Mouse (Mus musculus) small intestine, adult 2 months (tissue): ENCODE results near the gene Pithd1.

Source experiments
- CTCF ChIP-seq: fragments of 200-500 bp; IDR thresholded peaks from 2 replicates; pipeline ENCODE4 v1.5.1; 2012; ENCODE audit warnings: low read depth, mild to moderate bottlenecking, control low read depth, inconsistent platforms, low read length, moderate library complexity, mixed read lengths; ENCODE audit not compliant: insufficient replicate concordance, insufficient read length; ENCODE audit errors: extremely low read depth
- POLR2A ChIP-seq: fragments of 200-500 bp; IDR thresholded peaks from 2 replicates; pipeline ENCODE4 v1.6.1; 2012; ENCODE audit warnings: low read depth, mild to moderate bottlenecking, control low read depth, inconsistent platforms, low read length, moderate library complexity

DNA sequence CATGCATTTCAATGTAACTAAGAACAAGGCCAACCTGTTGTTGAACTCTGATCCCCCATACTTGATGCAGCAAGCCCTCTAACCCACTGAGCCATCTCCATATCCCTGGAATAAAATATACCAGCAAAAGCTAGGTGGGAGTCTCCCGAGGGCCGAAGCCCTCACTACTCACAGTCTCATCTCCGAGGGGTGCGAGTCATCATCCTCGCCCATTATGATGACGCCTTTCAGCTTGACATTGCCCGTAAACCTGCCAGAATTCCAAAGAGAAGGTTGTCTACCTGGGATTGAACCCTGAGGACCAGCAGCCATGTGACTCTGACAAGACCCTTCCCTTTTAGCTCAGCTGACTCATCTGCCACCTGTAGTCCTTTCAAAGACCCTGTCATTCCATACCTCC lies 1.3 kb downstream of the Pithd1 start:
- TF ChIP-seq POLR2A, result no peak
- TF ChIP-seq CTCF, result no peak
